Mouse (Mus musculus) cerebellum, adult 9-11 months (tissue): ENCODE data around the gene Vmn1r25.
A peak's percentile ranks its signal among the peaks of the same experiment; 100 is the strongest.
"Not testable (repeated sequence)": the region's sequence is repeated elsewhere in the genome, so short reads cannot be mapped to it uniquely, and the experiment has no call there.

Source experiments
- DNase-seq: peaks from one replicate; pipeline ENCODE4 v3.0.0; 2022

Gene Vmn1r25

DNA sequence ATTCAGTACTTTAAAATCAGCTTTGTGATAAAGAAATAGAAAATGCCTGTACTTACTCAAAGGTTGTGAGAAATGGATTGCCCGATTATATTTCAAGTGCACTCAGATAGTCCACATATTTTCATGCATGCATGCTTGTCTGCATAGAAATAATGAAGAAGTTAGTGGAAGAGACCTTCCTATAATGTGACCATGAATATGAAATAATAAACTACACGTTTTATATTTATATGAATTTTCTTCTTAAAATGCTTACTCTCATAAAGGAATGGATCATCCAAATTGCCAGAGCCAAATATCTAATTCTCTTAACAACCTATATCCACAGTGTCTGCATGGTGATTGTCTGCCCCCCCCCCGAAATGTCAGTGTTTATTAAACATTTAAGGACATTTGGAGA is at the start of gene Vmn1r25:
TSS of gene Vmn1r25 (minus strand) at position 101 of the 400 bp plus-strand sequence.
- DNase-seq = no peak

DNA sequence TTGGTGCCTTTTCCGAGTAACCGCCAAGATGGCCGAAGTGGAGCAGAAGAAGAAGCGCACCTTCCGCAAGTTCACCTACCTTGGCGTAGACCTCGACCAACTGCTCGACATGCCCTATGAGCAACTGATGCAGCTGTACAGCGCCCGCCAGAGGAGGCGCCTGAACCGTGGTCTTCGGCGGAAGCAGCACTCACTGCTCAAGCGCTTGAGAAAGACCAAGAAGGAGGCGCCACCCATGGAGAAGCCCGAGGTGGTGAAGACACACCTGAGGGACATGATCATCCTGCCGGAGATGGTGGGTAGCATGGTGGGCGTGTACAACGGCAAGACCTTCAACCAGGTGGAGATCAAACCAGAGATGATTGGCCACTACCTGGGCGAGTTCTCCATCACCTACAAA is 36.9 kb upstream of the Vmn1r25 start:
- peak; percentile 3 for DNase-seq

DNA sequence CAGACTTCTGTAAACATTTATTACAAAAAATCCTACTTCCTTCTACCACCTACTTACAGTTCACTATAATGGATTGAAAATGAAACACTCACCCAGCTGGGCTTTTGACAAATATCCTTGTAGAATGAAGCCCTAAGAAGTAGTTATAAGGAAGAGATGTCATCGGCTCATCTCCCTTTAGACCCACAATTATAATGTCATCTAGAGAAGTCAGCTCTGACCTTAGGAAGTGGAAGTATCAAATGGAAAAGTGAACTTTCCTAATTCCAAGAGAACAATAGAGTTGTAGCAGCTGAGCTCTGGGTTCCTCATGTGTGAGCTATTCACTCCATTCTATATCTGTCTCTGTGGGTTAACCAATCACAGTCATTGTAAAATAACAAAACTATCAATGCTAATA is 34.4 kb upstream of the Vmn1r25 start, which contains the start of gene Vmn1r26:
TSS of gene Vmn1r26 (minus strand) at position 101 of the 400 bp plus-strand sequence.
- no peak for DNase-seq

DNA sequence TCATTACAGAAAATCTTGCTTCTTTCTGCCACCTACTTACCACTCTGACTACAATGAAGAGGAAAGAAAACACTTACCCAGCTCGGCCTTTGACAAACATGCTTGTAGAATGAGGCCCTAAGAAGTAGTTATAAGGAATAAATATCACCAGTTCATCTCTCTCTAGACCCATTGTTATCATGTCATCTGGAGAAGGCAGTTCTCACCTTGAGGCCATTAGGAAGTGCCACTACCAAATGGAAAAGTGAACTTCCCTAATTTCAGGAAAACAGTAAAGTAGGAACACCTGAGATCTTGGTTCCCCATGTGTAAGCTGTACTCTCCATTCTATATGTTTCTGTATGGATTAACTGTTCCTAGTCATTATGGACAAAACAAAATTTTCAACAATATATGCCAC is 19.2 kb downstream of the Vmn1r25 start, which contains the start of gene Vmn1r24:
TSS of gene Vmn1r24 (minus strand) at position 101 of the 400 bp plus-strand sequence.
- not testable (repeated sequence) for DNase-seq
